ENCODE assay signal across 8 mouse cellular contexts in genomic region chr16:20715161-20715560, GRCm38 (mm10). TPM values are rescaled to one million over a fixed set of nuclear protein-coding genes. Genes with fewer than 3 reads are reported as not detected.
DNase-seq lines count a peak whose midpoint lies in the region; ATAC-seq and TF ChIP-seq lines count a peak whose summit lies in the region.

No protein-coding gene starts in this region.

- no peak overlapping the region for H3K27ac ChIP-seq in kidney, embryonic 15.5 days
- H3K27ac ChIP-seq in embryonic facial prominence, embryonic 12.5 days = no peak overlapping the region
- H3K27ac ChIP-seq in intestine, embryonic 14.5 days (ENCODE audit: low read depth) = no peak overlapping the region
- no peak overlapping the region for H3K27ac ChIP-seq in neural tube, embryonic 12.5 days

- no peaks in the 10 kb centered on the region for H3K9me3 ChIP-seq in kidney, embryonic 15.5 days (replicated peaks)
- no peaks in the 10 kb centered on the region for H3K9me3 ChIP-seq in embryonic facial prominence, embryonic 12.5 days
- no peaks in the 10 kb centered on the region for H3K9me3 ChIP-seq in intestine, embryonic 14.5 days (ENCODE audit: control insufficient read depth, low read length)
- H3K9me3 ChIP-seq in neural tube, embryonic 12.5 days = no peaks in the 10 kb centered on the region

- H3K36me3 ChIP-seq in kidney, embryonic 15.5 days = peaks cover 41% of the 10 kb centered on the region
- peaks cover 32% of the 10 kb centered on the region for H3K36me3 ChIP-seq in embryonic facial prominence, embryonic 12.5 days
- peaks cover 35% of the 10 kb centered on the region for H3K36me3 ChIP-seq in intestine, embryonic 14.5 days (ENCODE audit: control insufficient read depth, insufficient read depth, low read length)
- peaks cover 40% of the 10 kb centered on the region for H3K36me3 ChIP-seq in neural tube, embryonic 12.5 days

- H3K9ac ChIP-seq in kidney, embryonic 15.5 days = peak overlapping the region; percentile 77
- H3K9ac ChIP-seq in embryonic facial prominence, embryonic 12.5 days = peak overlapping the region; percentile 60
- H3K9ac ChIP-seq in intestine, embryonic 14.5 days (ENCODE audit: low read length) = peak overlapping the region; percentile 65
- peak overlapping the region; percentile 76 for H3K9ac ChIP-seq in neural tube, embryonic 12.5 days

- H3K4me1 ChIP-seq in kidney, embryonic 15.5 days = peaks cover 42% of the 10 kb centered on the region
- H3K4me1 ChIP-seq in embryonic facial prominence, embryonic 12.5 days = peaks cover 26% of the 10 kb centered on the region
- H3K4me1 ChIP-seq in intestine, embryonic 14.5 days (replicated peaks; ENCODE audit: control insufficient read depth, insufficient read depth, low read length) = peaks cover 20% of the 10 kb centered on the region
- H3K4me1 ChIP-seq in neural tube, embryonic 12.5 days = peaks cover 32% of the 10 kb centered on the region
- no peaks in the 10 kb centered on the region for H3K4me1 ChIP-seq in lung, adult 2 months (ENCODE audit: control insufficient read depth, insufficient read depth, low read length)

- no peak for TF ChIP-seq POLR2A in lung, adult 2 months (IDR thresholded peaks at IDR 0.05; ENCODE audit: borderline replicate concordance, extremely low read depth, low read depth, low read length)

- H3K27me3 ChIP-seq in kidney, embryonic 15.5 days = no peaks in the 10 kb centered on the region
- H3K27me3 ChIP-seq in embryonic facial prominence, embryonic 12.5 days = no peaks in the 10 kb centered on the region
- no peaks in the 10 kb centered on the region for H3K27me3 ChIP-seq in intestine, embryonic 14.5 days (replicated peaks; ENCODE audit: control insufficient read depth, insufficient read depth, low read length)
- no peaks in the 10 kb centered on the region for H3K27me3 ChIP-seq in neural tube, embryonic 12.5 days (replicated peaks)

- no peak for DNase-seq in kidney, adult 9 months
- no peak for DNase-seq in intestine, embryonic 14.5 days (ENCODE audit: low spot score)
- DNase-seq in adrenal gland, postnatal 10 days = no peak
- no peak for DNase-seq in testis, postnatal 10 days (ENCODE audit: low spot score)
- no peak for DNase-seq in lung, adult 2 months

- H3K4me3 ChIP-seq in kidney, embryonic 15.5 days (replicated peaks) = peak overlapping the region; percentile 76
- H3K4me3 ChIP-seq in embryonic facial prominence, embryonic 12.5 days = peak overlapping the region; percentile 58
- H3K4me3 ChIP-seq in intestine, embryonic 14.5 days (ENCODE audit: low read depth, low read length) = peak overlapping the region; percentile 61
- H3K4me3 ChIP-seq in neural tube, embryonic 12.5 days = peak overlapping the region; percentile 58
- H3K4me3 ChIP-seq in lung, adult 2 months (replicated peaks; ENCODE audit: extremely low read depth, low read depth, low read length) = no peak overlapping the region

- peak overlapping the region; percentile 85 for H3K4me2 ChIP-seq in kidney, embryonic 15.5 days
- H3K4me2 ChIP-seq in embryonic facial prominence, embryonic 12.5 days (replicated peaks) = peak overlapping the region; percentile 79
- H3K4me2 ChIP-seq in intestine, embryonic 14.5 days (ENCODE audit: low read length) = peak overlapping the region; percentile 86
- H3K4me2 ChIP-seq in neural tube, embryonic 12.5 days (replicated peaks) = peak overlapping the region; percentile 86

- no peak for ATAC-seq in kidney, embryonic 15.5 days (replicated peaks; ENCODE audit: low FRiP score)
- no peak for ATAC-seq in embryonic facial prominence, embryonic 12.5 days (ENCODE audit: insufficient number of reproducible peaks, insufficient read depth, low FRiP score, low TSS enrichment)
- ATAC-seq in intestine, embryonic 14.5 days (replicated peaks; ENCODE audit: low FRiP score, low TSS enrichment, low read depth) = no peak
- ATAC-seq in neural tube, embryonic 12.5 days (ENCODE audit: low FRiP score, low read depth) = no peak

- TF ChIP-seq CTCF in lung, adult 2 months (IDR thresholded peaks at IDR 0.05; ENCODE audit: insufficient read depth, low read length) = no peak

- WGBS in kidney, embryonic 15.5 days = 61% methylated on average over 2 of the region's 2 CpGs
- 59% methylated on average over 2 of the region's 2 CpGs for WGBS in embryonic facial prominence, embryonic 12.5 days
- WGBS in intestine, embryonic 14.5 days = 54% methylated on average over 2 of the region's 2 CpGs
- WGBS in neural tube, embryonic 12.5 days = 55% methylated on average over 2 of the region's 2 CpGs
- 65% methylated on average over 2 of the region's 2 CpGs for WGBS in lung, adult 2 months

RNA-seq across cellular contexts. Expression of gene Polr2h, which starts 2.3 kb away (rescaled TPM):
- polyA plus RNA-seq in kidney, embryonic 15.5 days (2015; fragmentation: Nextera tagmentation; extraction: Ambion mirVana) = 116 and 120 TPM in 2 replicates
- polyA plus RNA-seq in embryonic facial prominence, embryonic 12.5 days (2016; fragmentation: Nextera tagmentation; extraction: Ambion mirVana) = 110 and 118 TPM in 2 replicates
- 125 and 133 TPM in 2 replicates for polyA plus RNA-seq in intestine, embryonic 14.5 days (2014; fragmentation: Nextera tagmentation; extraction: Ambion mirVana)
- 85.4 and 85.5 TPM in 2 replicates for polyA plus RNA-seq in neural tube, embryonic 12.5 days (2016; fragmentation: Nextera tagmentation; extraction: Ambion mirVana)
- total RNA-seq in adrenal gland, postnatal 10 days (2021) = 10 to 100 TPM; 26.0 to 31.7 TPM
- polyA plus RNA-seq in lung, adult 2 months (2012; rRNA removed) = 8.3 and 12.0 TPM in 2 replicates

RNA-seq across cellular contexts. Expression of gene Clcn2, which starts 2.4 kb away (rescaled TPM):
- 16.3 and 20.1 TPM in 2 replicates for polyA plus RNA-seq in kidney, embryonic 15.5 days (2015; fragmentation: Nextera tagmentation; extraction: Ambion mirVana)
- polyA plus RNA-seq in embryonic facial prominence, embryonic 12.5 days (2016; fragmentation: Nextera tagmentation; extraction: Ambion mirVana) = 28.8 and 31.6 TPM in 2 replicates
- 15.1 and 15.9 TPM in 2 replicates for polyA plus RNA-seq in intestine, embryonic 14.5 days (2014; fragmentation: Nextera tagmentation; extraction: Ambion mirVana)
- polyA plus RNA-seq in neural tube, embryonic 12.5 days (2016; fragmentation: Nextera tagmentation; extraction: Ambion mirVana) = 40.8 and 43.3 TPM in 2 replicates
- total RNA-seq in adrenal gland, postnatal 10 days (2021) = 10 to 100 TPM; 15.2 to 26.5 TPM
- 8.1 and 9.5 TPM in 2 replicates for polyA plus RNA-seq in lung, adult 2 months (2012; rRNA removed)

RNA-seq across cellular contexts. Expression of gene Chrd, which starts 17.8 kb away (rescaled TPM):
- polyA plus RNA-seq in kidney, embryonic 15.5 days (2015; fragmentation: Nextera tagmentation; extraction: Ambion mirVana) = 4.6 and 7.4 TPM in 2 replicates
- 4.7 and 5.9 TPM in 2 replicates for polyA plus RNA-seq in embryonic facial prominence, embryonic 12.5 days (2016; fragmentation: Nextera tagmentation; extraction: Ambion mirVana)
- 3.7 and 4.2 TPM in 2 replicates for polyA plus RNA-seq in intestine, embryonic 14.5 days (2014; fragmentation: Nextera tagmentation; extraction: Ambion mirVana)
- polyA plus RNA-seq in neural tube, embryonic 12.5 days (2016; fragmentation: Nextera tagmentation; extraction: Ambion mirVana) = 7.0 and 8.0 TPM in 2 replicates
- total RNA-seq in adrenal gland, postnatal 10 days (2021) = 1 to 10 TPM; 5.2 to 6.0 TPM
- polyA plus RNA-seq in lung, adult 2 months (2012; rRNA removed) = 4.4 and 5.8 TPM in 2 replicates

RNA-seq across cellular contexts. Expression of gene Thpo, which starts 19.1 kb away (rescaled TPM):
- polyA plus RNA-seq in kidney, embryonic 15.5 days (2015; fragmentation: Nextera tagmentation; extraction: Ambion mirVana) = 1.2 TPM in 2 replicates
- polyA plus RNA-seq in embryonic facial prominence, embryonic 12.5 days (2016; fragmentation: Nextera tagmentation; extraction: Ambion mirVana) = 0.96 and 1.2 TPM in 2 replicates
- 1.2 and 1.6 TPM in 2 replicates for polyA plus RNA-seq in intestine, embryonic 14.5 days (2014; fragmentation: Nextera tagmentation; extraction: Ambion mirVana)
- polyA plus RNA-seq in neural tube, embryonic 12.5 days (2016; fragmentation: Nextera tagmentation; extraction: Ambion mirVana) = 1.2 and 1.3 TPM in 2 replicates
- total RNA-seq in adrenal gland, postnatal 10 days (2021) = 1 to 10 TPM; 2.5 to 3.3 TPM
- 1.1 and 1.6 TPM in 2 replicates for polyA plus RNA-seq in lung, adult 2 months (2012; rRNA removed)

RNA-seq across cellular contexts. Expression of gene Fam131a, which starts 22.1 kb away (rescaled TPM):
- 6.4 and 6.7 TPM in 2 replicates for polyA plus RNA-seq in kidney, embryonic 15.5 days (2015; fragmentation: Nextera tagmentation; extraction: Ambion mirVana)
- polyA plus RNA-seq in embryonic facial prominence, embryonic 12.5 days (2016; fragmentation: Nextera tagmentation; extraction: Ambion mirVana) = 7.2 and 7.7 TPM in 2 replicates
- 8.7 and 9.1 TPM in 2 replicates for polyA plus RNA-seq in intestine, embryonic 14.5 days (2014; fragmentation: Nextera tagmentation; extraction: Ambion mirVana)
- 20.8 and 24.3 TPM in 2 replicates for polyA plus RNA-seq in neural tube, embryonic 12.5 days (2016; fragmentation: Nextera tagmentation; extraction: Ambion mirVana)
- 10 to 100 TPM; 12.8 to 15.1 TPM for total RNA-seq in adrenal gland, postnatal 10 days (2021)
- polyA plus RNA-seq in lung, adult 2 months (2012; rRNA removed) = 17.3 and 19.2 TPM in 2 replicates
